Mouse (Mus musculus) small intestine, adult 2 months (tissue): Measurements from ENCODE around the gene Scn10a.

Source experiments
- CTCF ChIP-seq: fragments of 200-500 bp; IDR thresholded peaks from 2 replicates; pipeline ENCODE4 v1.5.1; 2012; ENCODE audit warnings: low read depth, mild to moderate bottlenecking, control low read depth, inconsistent platforms, low read length, moderate library complexity, mixed read lengths; ENCODE audit not compliant: insufficient replicate concordance, insufficient read length; ENCODE audit errors: extremely low read depth
- POLR2A ChIP-seq: fragments of 200-500 bp; IDR thresholded peaks from 2 replicates; pipeline ENCODE4 v1.6.1; 2012; ENCODE audit warnings: low read depth, mild to moderate bottlenecking, control low read depth, inconsistent platforms, low read length, moderate library complexity

GRCm38 (mm10) chr9:119606906-119607305 lies 112.2 kb downstream of the Scn10a start:
- TF ChIP-seq CTCF (no peak), POLR2A (no peak)
